Mouse (Mus musculus) urinary bladder, postnatal 25 days (tissue): ENCODE data around the gene Tdrd7.

Experiments
- DNase-seq: peaks from one replicate; pipeline ENCODE4 v3.0.0; 2022; ENCODE audit warnings: low spot score

Tdrd7 gene

DNA sequence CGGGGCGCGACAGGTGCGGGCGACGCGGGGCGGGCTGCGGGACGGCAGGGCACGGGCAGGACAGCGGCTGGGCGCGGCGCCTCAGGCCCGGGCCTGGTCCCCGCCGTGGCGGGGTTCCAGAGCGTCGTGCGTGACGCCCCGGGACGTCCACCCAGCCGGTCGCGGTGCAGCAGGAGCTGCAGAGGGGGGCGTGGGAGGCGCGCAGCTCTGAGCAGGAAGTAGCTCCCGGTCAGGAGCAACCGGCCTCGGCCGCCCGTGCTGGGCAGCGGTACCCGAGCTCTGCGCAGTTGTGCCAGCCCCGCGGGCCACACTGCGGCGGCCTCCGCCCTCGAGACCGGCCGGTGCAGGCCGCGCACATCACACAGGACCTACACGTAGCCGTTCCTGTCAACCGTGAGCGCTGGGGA, 7.3 kb downstream of the Tdrd7 start:
- DNase-seq, result peak; percentile 40

GRCm38 (mm10) chr4:45972951-45973350, 7.8 kb downstream of the Tdrd7 start:
- no peak for DNase-seq

GRCm38 (mm10) chr4:45976931-45977667, 12.0 kb downstream of the Tdrd7 start:
- no peak for DNase-seq

DNA sequence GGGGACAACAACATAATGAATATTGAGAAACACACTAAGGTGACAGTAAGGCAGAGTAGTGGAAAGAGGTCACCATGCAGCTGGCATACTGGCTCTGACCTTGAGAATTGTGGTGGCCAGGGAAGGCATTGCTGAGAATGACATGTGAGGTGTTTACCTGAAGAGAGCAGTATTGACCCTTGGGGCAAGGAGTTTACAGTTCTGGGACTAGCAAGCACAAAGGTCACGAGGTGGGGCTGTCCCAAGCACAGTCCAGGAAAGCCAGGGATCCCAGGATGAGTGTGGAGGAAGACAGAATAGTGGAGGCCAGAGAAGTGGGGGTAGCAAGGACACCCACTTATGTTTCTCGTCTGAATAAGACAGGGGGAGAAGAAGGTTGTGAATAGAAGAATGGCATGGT, 14.8 kb downstream of the Tdrd7 start:
- DNase-seq, result no peak

GRCm38 (mm10) chr4:45981054-45981453, 15.9 kb downstream of the Tdrd7 start:
- no peak for DNase-seq

DNA sequence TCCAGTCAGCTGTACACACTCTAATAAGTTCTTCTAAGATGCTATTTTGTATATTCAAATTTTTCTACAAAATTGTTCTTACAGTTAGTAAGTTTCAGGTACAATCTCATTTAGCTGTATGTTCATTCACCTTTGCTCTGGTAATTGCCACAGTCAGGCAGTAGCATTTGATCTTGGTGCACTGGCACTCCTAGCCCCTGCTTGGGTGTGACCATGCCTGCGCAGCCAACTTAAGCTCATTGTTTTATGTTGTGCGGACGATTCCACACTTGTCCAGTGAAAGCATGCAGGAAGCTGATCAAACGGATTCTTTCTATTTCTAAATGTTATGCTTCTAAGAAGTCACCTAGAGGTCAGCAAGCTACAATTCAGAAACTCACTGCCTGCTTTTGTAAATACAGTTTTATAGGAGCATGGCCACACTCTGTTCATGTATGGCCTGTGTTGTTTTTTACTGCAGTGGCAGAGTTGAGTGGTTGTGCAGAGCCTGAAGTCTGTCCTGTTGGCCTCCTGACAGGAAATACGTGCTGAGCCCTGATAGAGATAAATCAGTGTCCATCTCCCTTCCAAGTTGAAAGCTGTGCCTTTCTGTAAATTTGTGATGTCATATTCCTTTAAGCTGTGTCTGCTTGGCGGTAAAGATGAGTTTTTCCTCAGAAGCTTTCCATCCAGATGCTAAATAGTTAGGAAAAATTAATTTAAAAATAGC, 25.4 kb downstream of the Tdrd7 start:
- DNase-seq, result no peak

DNA sequence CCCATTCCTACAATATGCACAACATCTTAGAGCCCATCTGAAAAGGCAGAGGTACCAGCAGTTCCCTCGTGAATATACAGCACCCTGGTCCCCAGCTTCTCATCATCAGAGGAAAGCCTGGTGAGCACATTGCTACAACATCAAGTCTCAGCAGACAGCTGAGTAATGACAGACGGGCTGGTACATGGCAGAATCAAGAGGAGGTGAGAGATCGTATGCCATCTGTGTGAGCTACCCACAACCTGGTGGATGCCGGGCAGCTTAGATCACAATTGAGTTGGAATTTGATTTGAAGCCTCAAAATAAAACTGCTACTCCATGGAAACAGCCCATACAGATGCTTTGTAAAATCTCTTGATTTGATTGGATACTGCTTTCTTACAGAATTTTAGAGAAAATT, 33.4 kb downstream of the Tdrd7 start:
- no peak for DNase-seq

- DNase-seq, result no peak
These were observed 43.1 kb downstream of the Tdrd7 start for GRCm38 (mm10) chr4:46008142-46008793.

DNA sequence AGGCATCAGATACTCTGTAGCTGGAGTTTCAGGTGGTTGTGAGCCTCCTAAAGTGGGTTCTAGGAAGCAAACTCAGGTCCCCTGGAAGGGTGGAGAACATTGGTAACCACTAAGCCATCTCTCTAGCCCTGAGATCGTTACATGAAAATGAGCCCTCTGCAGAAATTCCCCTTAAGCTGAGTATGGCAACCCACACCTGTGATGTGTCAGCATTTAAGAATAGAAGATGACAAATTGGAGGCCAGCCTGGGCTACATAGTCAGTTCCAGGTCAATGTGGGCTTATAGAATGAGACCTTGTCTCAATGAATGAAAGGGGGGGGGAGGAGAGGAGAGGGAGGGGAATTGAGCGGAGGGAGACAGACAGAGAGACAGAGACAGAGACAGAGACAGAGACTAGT, 46.6 kb downstream of the Tdrd7 start:
- no peak for DNase-seq

- DNase-seq, result no peak
These were observed 50.5 kb downstream of the Tdrd7 start for GRCm38 (mm10) chr4:46015605-46016004.

- no peak for DNase-seq
These were observed 57.9 kb downstream of the Tdrd7 start for GRCm38 (mm10) chr4:46023021-46023481.

DNA sequence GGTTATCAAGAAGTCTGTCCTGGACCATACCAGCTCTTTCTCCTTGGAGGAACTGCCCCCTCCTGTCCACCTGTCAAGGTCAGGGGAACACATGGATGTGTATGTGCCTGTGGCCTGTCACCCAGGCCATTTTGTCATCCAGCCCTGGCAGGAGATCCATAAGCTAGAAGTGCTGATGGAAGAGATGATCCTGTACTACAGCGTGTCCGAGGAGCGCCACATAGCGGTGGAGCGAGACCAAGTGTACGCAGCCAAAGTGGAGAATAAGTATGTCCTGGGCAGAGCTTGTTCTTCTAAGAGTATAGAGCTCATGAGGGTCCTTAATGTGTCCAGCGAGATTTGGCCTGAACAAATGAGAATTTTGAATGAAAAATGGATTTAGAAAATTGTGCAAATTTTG, 60.8 kb downstream of the Tdrd7 start:
- DNase-seq, result no peak

DNA sequence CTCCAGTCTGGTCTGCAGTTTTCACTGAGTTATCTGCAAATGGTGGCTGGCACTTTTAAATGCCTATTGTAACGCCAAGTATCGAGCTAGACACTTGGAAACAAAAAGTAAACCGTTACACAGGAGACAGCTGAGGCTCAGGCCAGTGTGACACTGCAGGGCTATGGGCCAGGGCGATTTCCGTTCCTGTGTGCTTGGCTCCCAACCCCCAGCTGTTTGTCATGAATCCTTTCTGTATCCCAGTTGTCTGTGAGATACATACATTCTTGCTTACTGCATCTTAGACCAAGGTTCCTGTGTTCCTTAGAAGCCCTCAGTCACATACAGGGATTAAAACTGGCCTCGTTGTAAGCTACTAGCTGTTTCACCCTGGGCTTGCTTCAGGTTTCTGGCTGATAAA, 63.1 kb downstream of the Tdrd7 start:
- no peak for DNase-seq

GRCm38 (mm10) chr4:46028781-46029180, 63.6 kb downstream of the Tdrd7 start:
- no peak for DNase-seq

GRCm38 (mm10) chr4:46029552-46029951, 64.4 kb downstream of the Tdrd7 start:
- DNase-seq, result no peak

DNA sequence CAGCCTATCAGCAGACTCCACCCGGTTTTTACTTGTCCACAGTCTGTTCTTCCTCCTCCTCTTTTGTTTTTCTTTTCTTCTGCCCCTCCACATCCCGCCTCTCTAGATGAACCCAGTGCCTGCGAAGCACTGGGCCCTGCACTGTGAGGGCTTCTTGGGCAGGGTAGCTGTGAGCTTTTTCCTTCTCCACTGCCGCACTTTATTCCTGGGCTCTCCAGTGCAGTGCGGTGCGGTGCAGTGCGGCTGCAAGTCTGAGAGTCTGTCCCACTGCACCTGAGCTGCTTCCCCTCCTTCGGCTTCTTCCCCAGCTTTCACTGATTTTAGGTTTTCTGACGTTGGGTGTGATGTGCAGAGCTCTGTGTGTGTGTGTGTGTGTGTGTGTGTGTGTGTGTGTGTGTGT, 67.3 kb downstream of the Tdrd7 start:
- no peak for DNase-seq

- DNase-seq, result no peak
These were observed 68.1 kb downstream of the Tdrd7 start for GRCm38 (mm10) chr4:46033197-46033596.

GRCm38 (mm10) chr4:46038591-46038891, 73.4 kb downstream of the Tdrd7 start:
- no peak for DNase-seq

DNA sequence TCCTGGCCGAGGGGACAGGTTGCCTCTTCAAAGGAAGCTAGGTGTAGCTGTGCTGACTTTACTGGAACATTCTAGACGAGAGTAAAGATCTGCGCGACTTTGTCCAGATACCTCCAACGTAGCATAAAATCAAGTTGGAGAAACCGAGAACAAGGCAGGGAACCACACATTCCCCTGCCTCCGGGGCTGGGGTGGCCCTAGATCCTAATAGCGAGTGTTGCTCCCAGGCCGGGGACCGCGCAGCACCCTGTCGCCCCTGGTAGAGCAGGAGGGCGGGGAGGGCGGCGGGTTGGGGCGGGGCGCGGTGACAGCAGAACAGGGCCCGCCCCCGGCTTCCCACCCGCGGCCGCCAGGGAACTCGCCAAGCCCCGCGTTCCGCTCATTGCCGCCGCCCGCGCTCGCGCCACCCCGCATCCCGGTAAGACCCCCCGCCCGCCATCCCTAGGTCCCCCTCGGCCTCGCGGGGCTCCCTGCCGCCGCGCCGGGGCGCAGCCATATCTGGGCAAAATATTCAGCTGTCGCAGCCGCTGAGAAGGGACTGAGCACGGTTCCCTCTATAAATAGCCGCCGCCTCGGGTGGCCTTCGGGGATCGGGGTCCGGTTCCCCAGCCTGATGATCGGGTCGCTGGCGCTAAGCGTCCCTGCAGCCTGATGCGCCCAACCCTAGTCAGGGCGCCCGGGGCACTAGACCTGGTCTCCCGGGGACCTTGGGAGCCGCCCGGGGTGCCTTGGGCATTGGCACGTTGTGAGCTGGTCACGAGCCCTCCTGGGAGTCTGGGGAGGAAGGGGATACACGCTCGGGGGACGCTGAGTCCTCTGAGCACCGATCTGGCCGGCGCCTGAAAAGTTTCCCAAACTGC, 74.0 kb downstream of the Tdrd7 start, which contains the start of gene Tmod1:
Gene Tmod1, plus strand, starts transcription at position 44 of the 860 bp plus-strand sequence.
- DNase-seq, result peak; percentile 51

DNA sequence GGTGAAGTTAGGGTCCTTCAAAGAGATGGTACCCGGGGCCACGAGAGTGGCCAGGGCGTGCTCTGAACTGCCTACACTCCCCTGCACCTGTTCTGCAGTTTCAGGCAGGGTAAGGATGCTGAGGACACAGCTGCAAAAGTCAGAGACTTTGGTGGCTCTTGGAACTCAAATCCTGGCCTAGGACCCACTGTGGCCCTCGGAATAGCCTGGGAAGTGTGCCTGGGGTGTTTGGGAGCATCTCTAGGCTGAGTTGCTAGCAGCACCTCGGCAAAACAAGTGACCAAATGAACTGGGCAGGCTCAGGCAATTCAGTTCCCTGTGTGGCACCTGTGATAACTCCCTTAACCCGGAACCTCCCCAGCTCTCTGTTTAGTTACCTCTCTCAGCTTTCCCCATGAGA, 74.8 kb downstream of the Tdrd7 start:
- no peak for DNase-seq

DNA sequence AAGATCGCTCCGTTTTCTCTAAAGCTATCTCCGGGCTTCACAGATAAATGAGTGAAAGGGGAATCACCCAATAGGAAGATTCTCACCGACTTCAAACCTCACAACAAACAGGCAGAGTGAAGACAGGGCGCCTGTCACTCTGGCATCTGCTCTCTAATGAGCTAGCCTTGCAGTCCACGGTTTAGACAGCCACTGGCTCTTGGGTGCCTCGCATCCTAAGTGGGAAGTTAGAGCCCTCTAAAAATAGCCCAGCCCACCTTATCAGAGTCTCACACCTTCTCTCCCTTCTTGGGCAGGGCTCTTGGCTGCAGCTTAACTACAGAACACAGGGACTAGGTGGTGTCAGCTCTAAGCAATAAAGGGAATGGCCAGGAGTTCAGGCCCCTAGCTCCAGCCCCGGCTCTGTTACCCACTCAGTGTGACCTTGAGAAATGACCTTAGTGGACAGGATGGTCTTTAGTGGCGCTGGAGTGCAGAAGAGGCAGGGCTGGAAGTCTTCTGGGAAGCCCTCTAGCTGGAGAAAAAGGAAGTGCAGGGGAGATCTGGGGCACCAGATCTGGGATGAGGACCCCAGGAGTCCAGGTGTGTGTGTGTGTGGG, 75.6 kb downstream of the Tdrd7 start:
- no peak for DNase-seq
